ENCODE assay signal across 8 mouse cellular contexts in the genomic region with DNA sequence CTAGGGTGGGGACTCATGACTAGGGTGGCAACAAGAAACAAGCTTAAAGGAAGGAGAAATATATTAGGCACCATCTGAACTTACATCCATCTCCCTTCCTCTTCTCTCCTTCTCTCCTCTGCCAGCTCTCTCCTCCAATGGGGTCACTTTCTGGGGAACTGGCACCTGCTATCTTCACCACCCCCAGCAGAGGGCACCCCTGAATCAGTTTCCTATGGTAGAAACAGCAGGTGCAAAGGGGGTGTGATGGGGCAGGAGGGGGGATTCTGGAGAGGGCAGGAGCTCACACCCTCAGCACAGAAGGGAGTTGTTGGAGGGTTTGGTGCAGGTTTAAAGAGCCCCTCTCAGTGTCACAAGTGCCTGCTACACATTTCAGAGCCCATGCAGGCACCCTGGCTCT. TPM values are rescaled to one million over a fixed set of nuclear protein-coding genes. Genes with fewer than 3 reads are reported as not detected.
DNase-seq lines count a peak whose midpoint lies in the region; ATAC-seq lines count a peak whose summit lies in the region.

No protein-coding gene starts in this region.

- H3K36me3 ChIP-seq in heart, embryonic 10.5 days = no peaks in the 10 kb centered on the region

- H3K9me3 ChIP-seq in heart, embryonic 10.5 days = no peaks in the 10 kb centered on the region

- ATAC-seq in erythroid progenitor cell, adult 5-6 weeks (replicated peaks; ENCODE audit: low FRiP score, poor library complexity, severe bottlenecking) = no peak

- H3K4me1 ChIP-seq in heart, embryonic 10.5 days = peaks cover 12% of the 10 kb centered on the region; the same call in 1 of the 2 replicates

- peak; percentile 19 to 66 for DNase-seq in heart, adult 18-20 months
- DNase-seq in heart, embryonic 10.5 days (ENCODE audit: low spot score) = no peak
- DNase-seq in urinary bladder, postnatal 14 days (ENCODE audit: low spot score) = peak; percentile 57
- no peak for DNase-seq in urinary bladder, postnatal 10 days (ENCODE audit: low spot score)
- peak; percentile 41 for DNase-seq in c-Kit-positive CD71-negative TER-119-negative erythroid progenitor cells, embryonic 14.5 days (ENCODE audit: low read depth)
- DNase-seq in layer of hippocampus, postnatal 36 days = peak; percentile 51 to 61
- peak; percentile 61 to 81 for DNase-seq in right cerebral cortex, adult 2 months (ENCODE audit: low spot score in 2 of 2)

- no peak overlapping the region for H3K27ac ChIP-seq in heart, embryonic 10.5 days

- H3K27me3 ChIP-seq in heart, embryonic 10.5 days (ENCODE audit: insufficient read depth, poor library complexity, severe bottlenecking) = 0 out of 2 replicates have a peak, but pooled peaks cover 10% of the 10 kb centered on the region

- H3K4me3 ChIP-seq in heart, embryonic 10.5 days = no peak overlapping the region

RNA-seq across cellular contexts. Expression of a gene that starts 3.1 kb away (rescaled TPM):
- total RNA-seq in heart, adult 18-20 months (2021) = 10 to 100 TPM; 10.5 to 12.6 TPM
- 31.7 and 42.2 TPM in 2 replicates for polyA plus RNA-seq in heart, embryonic 10.5 days (2016; fragmentation: Nextera tagmentation; extraction: Ambion mirVana)
- total RNA-seq in layer of hippocampus, postnatal 36 days (2021) = 10 to 100 TPM; 19.4 TPM
- total RNA-seq in erythroid progenitor cell, adult 5-6 weeks (2015; ENCODE audit: low replicate concordance) = not detected in 2 replicates
- total RNA-seq in erythroid progenitor cell, adult 5-6 weeks (2017; ENCODE audit: low replicate concordance) = 1.4 and 2.9 TPM in 2 replicates

RNA-seq across cellular contexts. Expression of a gene that starts 7.3 kb away (rescaled TPM):
- 1 to 10 TPM; 5.7 to 7.0 TPM for total RNA-seq in heart, adult 18-20 months (2021)
- polyA plus RNA-seq in heart, embryonic 10.5 days (2016; fragmentation: Nextera tagmentation; extraction: Ambion mirVana) = 4.2 and 4.6 TPM in 2 replicates
- total RNA-seq in layer of hippocampus, postnatal 36 days (2021) = under 1 TPM; 0.48 to 0.67 TPM
- not detected in 2 replicates for total RNA-seq in erythroid progenitor cell, adult 5-6 weeks (2015; ENCODE audit: low replicate concordance)
- total RNA-seq in erythroid progenitor cell, adult 5-6 weeks (2017; ENCODE audit: low replicate concordance) = not detected in 2 replicates

RNA-seq across cellular contexts. Expression of a gene that starts 23.2 kb away (rescaled TPM):
- total RNA-seq in heart, adult 18-20 months (2021) = under 1 TPM; 0.25 to 0.31 TPM
- polyA plus RNA-seq in heart, embryonic 10.5 days (2016; fragmentation: Nextera tagmentation; extraction: Ambion mirVana) = 0.14 and 0.53 TPM in 2 replicates
- total RNA-seq in layer of hippocampus, postnatal 36 days (2021) = 10 to 100 TPM in 1 of 2 experiments, 1 to 10 TPM in 1; 6.9 to 10.7 TPM
- not detected in 2 replicates for total RNA-seq in erythroid progenitor cell, adult 5-6 weeks (2015; ENCODE audit: low replicate concordance)
- total RNA-seq in erythroid progenitor cell, adult 5-6 weeks (2017; ENCODE audit: low replicate concordance) = 0.13 and 0.91 TPM in 2 replicates

Comparison
In these comparisons a context has a peak if more than half of its experiments do, and no peak if none do; other contexts are left out.
1. DNase-seq: peak in heart, adult 18-20 months (2 of 2), urinary bladder, postnatal 14 days (single experiment), c-Kit-positive CD71-negative TER-119-negative erythroid progenitor cells, embryonic 14.5 days (single experiment), layer of hippocampus, postnatal 36 days (2 of 2) and right cerebral cortex, adult 2 months (2 of 2); none in heart, embryonic 10.5 days (single experiment) and urinary bladder, postnatal 10 days (single experiment).
2. RNA of a gene that starts 7.3 kb away (total RNA-seq): 5.7 to 7.0 TPM in heart, adult 18-20 months; 0.48 to 0.67 TPM in layer of hippocampus, postnatal 36 days and not detected in erythroid progenitor cell, adult 5-6 weeks; every median in the first group is over 4 times any median in the second.
3. RNA of a gene that starts 23.2 kb away (total RNA-seq): 6.9 to 10.7 TPM in layer of hippocampus, postnatal 36 days; 0.13 to 0.91 TPM in erythroid progenitor cell, adult 5-6 weeks and 0.25 to 0.31 TPM in heart, adult 18-20 months; every median in the first group is over 4 times any median in the second.